Mouse (Mus musculus) midbrain, embryonic 11.5 days (tissue): ENCODE measurements around the gene Lims1. TPM values are rescaled to one million over a fixed set of nuclear protein-coding genes. Genes with fewer than 3 reads are reported as not detected.

Source experiments
- ATAC-seq: fragments of 200-750 bp; cut with Nextera tagmentation; 2 replicates; pipeline ENCODE4 v1.8.0; 2017; ENCODE audit warnings: moderate TSS enrichment, moderate library complexity; ENCODE audit not compliant: low FRiP score
- DNase-seq: peaks from one replicate; pipeline ENCODE4 v3.0.0; 2015; ENCODE audit warnings: low spot score; ENCODE audit errors: missing footprints
- H3K27ac ChIP-seq: fragments of 300-500 bp; sonication (generic); 2 replicates; pipeline ENCODE4 v1.5.1; 2014; ENCODE audit warnings: low read depth, low read length
- H3K27me3 ChIP-seq: fragments of 300-500 bp; sonication (generic); 2 replicates; pipeline ENCODE4 v1.6.1; 2014; ENCODE audit warnings: mild to moderate bottlenecking, low read length, moderate library complexity, mixed read lengths; ENCODE audit not compliant: control insufficient read depth, insufficient read depth
- H3K36me3 ChIP-seq: fragments of 300-500 bp; sonication (generic); 2 replicates; pipeline ENCODE4 v1.6.1; 2014; ENCODE audit warnings: mild to moderate bottlenecking, low read length, moderate library complexity, mixed read lengths; ENCODE audit not compliant: control insufficient read depth, insufficient read depth
- H3K4me1 ChIP-seq: fragments of 300-500 bp; sonication (generic); 2 replicates; pipeline ENCODE4 v1.6.1; 2014; ENCODE audit warnings: low read length; ENCODE audit not compliant: control insufficient read depth, insufficient read depth
- H3K4me2 ChIP-seq: fragments of 300-500 bp; sonication (generic); 2 replicates; pipeline ENCODE4 v1.6.1; 2014; ENCODE audit warnings: mild to moderate bottlenecking, moderate library complexity
- H3K4me3 ChIP-seq: fragments of 300-500 bp; sonication (generic); 2 replicates; pipeline ENCODE4 v1.5.1; 2014; ENCODE audit warnings: low read depth, low read length
- H3K9ac ChIP-seq: fragments of 300-500 bp; sonication (generic); 2 replicates; pipeline ENCODE4 v1.6.1; 2014; ENCODE audit warnings: low read length
- H3K9me3 ChIP-seq: fragments of 300-500 bp; sonication (generic); 2 replicates; pipeline ENCODE4 v1.6.1; 2016; ENCODE audit warnings: low read length; ENCODE audit not compliant: control insufficient read depth
- WGBS: fragments of 180-500 bp; shearing (Covaris S2); extraction: QIAGEN DNeasy Blood & Tissue Kit; methylation state at CpG from one replicate; pipeline ENCODE4 v1.1.7; 2014; 5-methylcytosine and 5-hydroxymethylcytosine counted together
- polyA plus RNA-seq: library from polyadenylated mRNA; unstranded; fragments of >200 nt; fragmentation: Nextera tagmentation; extraction: Ambion mirVana; gene quantifications from 2 replicates; pipeline ENCODE4 v1.2.1, GENCODE M21; 2014

The Lims1 gene
- polyA plus RNA-seq, 1 experiment from 2014 or later: 88.6 TPM

- 94% methylated on average over 2 of the region's 2 CpGs for WGBS
- ATAC-seq: no peak
- no peaks in the 10 kb centered on the region for H3K36me3 ChIP-seq
Measured at GRCm38 (mm10) chr10:58395723-58396122, 72.5 kb downstream of the Lims1 start.

DNA sequence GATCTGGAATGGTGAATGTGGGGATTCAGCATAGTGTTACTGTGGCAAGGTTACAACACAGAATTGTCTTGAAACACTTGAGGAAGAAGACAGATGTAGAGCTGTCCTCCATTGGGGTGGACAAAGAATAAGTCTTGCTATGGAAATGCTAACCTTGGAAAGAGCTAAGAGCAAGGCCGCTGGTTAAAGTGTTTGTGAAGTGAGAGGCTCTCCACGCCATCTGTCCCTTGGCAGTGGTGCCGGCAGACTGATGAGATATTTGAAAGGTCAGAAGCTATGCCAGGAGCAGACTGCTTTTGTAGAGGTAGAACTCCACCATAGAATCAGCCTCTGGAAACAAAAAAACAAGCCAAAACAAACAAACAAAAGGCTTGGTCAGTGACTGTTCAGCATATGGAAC is 73.3 kb downstream of the Lims1 start:
- Histone ChIP-seq H3K4me1 (no peaks in the 10 kb centered on the region), H3K36me3 (no peaks in the 10 kb centered on the region), H3K9ac (no peak overlapping the region), H3K4me2 (no peak overlapping the region), H3K9me3 (no peaks in the 10 kb centered on the region), H3K27me3 (no peaks in the 10 kb centered on the region), H3K27ac (no peak overlapping the region), H3K4me3 (no peak overlapping the region)
- WGBS: 87% methylated on average over 3 of the region's 3 CpGs
- ATAC-seq (no peak), DNase-seq (peak; percentile 31)

More at GRCm38 (mm10) chr10:58395723-58396122, 72.5 kb downstream of the Lims1 start:
- H3K27me3 ChIP-seq: no peaks in the 10 kb centered on the region
- H3K4me1 ChIP-seq: no peaks in the 10 kb centered on the region
- no peak overlapping the region for H3K27ac ChIP-seq
- no peak overlapping the region for H3K4me2 ChIP-seq
- H3K4me3 ChIP-seq: no peak overlapping the region
- H3K9me3 ChIP-seq: no peaks in the 10 kb centered on the region
- H3K9ac ChIP-seq: no peak overlapping the region
- DNase-seq: peak; percentile 19

GRCm38 (mm10) chr10:58398941-58399340 is 75.7 kb downstream of the Lims1 start:
- Histone ChIP-seq H3K4me1 (no peaks in the 10 kb centered on the region), H3K27me3 (no peaks in the 10 kb centered on the region), H3K4me2 (no peak overlapping the region), H3K9ac (no peak overlapping the region), H3K4me3 (no peak overlapping the region), H3K27ac (no peak overlapping the region), H3K9me3 (no peaks in the 10 kb centered on the region), H3K36me3 (no peaks in the 10 kb centered on the region)
- ATAC-seq (no peak), DNase-seq (peak; percentile 68)
- WGBS: 94% methylated on average over 8 of the region's 8 CpGs

DNA sequence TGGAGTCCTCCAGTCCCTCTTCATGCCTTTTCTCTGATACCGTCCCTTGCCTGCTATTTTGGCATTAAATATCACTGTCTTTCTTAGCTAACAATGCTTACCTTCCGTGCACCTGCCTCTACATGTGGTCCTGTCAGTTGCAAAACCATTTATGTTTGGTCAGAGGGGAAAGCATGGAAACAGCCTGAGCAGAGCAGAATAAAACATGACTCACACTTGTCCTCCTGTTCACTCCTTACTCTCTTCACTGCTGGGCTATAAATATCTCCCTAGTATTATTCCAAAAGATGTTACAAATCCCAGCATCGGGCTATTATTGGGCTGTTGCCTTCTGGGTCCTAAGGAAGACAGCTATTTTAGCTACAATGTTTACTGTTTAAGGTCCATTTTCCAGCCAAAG is 78.6 kb downstream of the Lims1 start:
- Histone ChIP-seq H3K9ac (no peak overlapping the region), H3K27me3 (no peaks in the 10 kb centered on the region)
- ATAC-seq: no peak

GRCm38 (mm10) chr10:58404639-58405038 is 81.4 kb downstream of the Lims1 start:
- no peak overlapping the region for H3K4me3 ChIP-seq
- no peak overlapping the region for H3K9ac ChIP-seq
- DNase-seq (no peak), ATAC-seq (no peak)
- no peak overlapping the region for H3K4me2 ChIP-seq
- H3K27me3 ChIP-seq: no peaks in the 10 kb centered on the region
- no peak overlapping the region for H3K27ac ChIP-seq
- no peaks in the 10 kb centered on the region for H3K9me3 ChIP-seq
- H3K4me1 ChIP-seq: no peaks in the 10 kb centered on the region
- 92% methylated on average over 6 of the region's 6 CpGs for WGBS
- H3K36me3 ChIP-seq: peaks cover 2% of the 10 kb centered on the region; the same call in 1 of the 2 replicates

More for the DNA sequence above, 78.6 kb downstream of the Lims1 start:
- no peaks in the 10 kb centered on the region for H3K36me3 ChIP-seq
- WGBS: 89% methylated on average over 3 of the region's 3 CpGs
- H3K4me2 ChIP-seq: no peak overlapping the region
- H3K4me3 ChIP-seq: no peak overlapping the region
- no peak for DNase-seq
- no peaks in the 10 kb centered on the region for H3K9me3 ChIP-seq
- no peak overlapping the region for H3K27ac ChIP-seq
- H3K4me1 ChIP-seq: no peaks in the 10 kb centered on the region

- Histone ChIP-seq H3K27me3 (no peaks in the 10 kb centered on the region), H3K4me2 (no peak overlapping the region), H3K9ac (no peak overlapping the region), H3K4me1 (no peaks in the 10 kb centered on the region), H3K9me3 (no peaks in the 10 kb centered on the region), H3K27ac (no peak overlapping the region), H3K4me3 (no peak overlapping the region), H3K36me3 (peaks cover 6% of the 10 kb centered on the region)
- DNase-seq (peak; percentile 66), ATAC-seq (no peak)
- WGBS: 89% methylated on average over 4 of the region's 4 CpGs
Measured at GRCm38 (mm10) chr10:58405285-58405948, 82.2 kb downstream of the Lims1 start.

GRCm38 (mm10) chr10:58405949-58406305 is 82.7 kb downstream of the Lims1 start:
- no peak overlapping the region for H3K9ac ChIP-seq
- no peaks in the 10 kb centered on the region for H3K4me1 ChIP-seq
- ATAC-seq: no peak
- peaks cover 6% of the 10 kb centered on the region for H3K36me3 ChIP-seq
- 89% methylated on average over 2 of the region's 2 CpGs for WGBS
- no peak overlapping the region for H3K4me3 ChIP-seq
- no peak for DNase-seq
- H3K4me2 ChIP-seq: no peak overlapping the region
- no peaks in the 10 kb centered on the region for H3K9me3 ChIP-seq
- no peaks in the 10 kb centered on the region for H3K27me3 ChIP-seq
- H3K27ac ChIP-seq: no peak overlapping the region

DNA sequence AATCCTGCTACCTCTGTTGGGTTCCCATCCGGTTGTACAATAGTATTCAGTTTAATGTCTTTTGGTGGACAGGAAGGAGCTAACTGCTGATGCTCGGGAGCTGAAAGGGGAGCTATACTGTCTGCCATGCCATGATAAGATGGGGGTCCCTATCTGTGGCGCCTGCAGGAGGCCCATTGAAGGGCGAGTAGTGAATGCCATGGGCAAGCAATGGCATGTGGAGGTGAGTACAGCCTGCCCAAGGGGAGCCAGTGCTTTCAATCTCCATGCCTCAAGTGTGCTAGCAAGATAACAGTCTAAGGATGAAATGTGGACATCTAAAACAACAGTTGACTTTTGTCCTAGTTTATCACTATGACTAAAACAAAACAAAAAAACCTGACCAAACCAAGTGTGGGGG is 89.1 kb downstream of the Lims1 start:
- no peak overlapping the region for H3K9ac ChIP-seq
- no peak overlapping the region for H3K4me2 ChIP-seq
- peaks cover 12% of the 10 kb centered on the region for H3K36me3 ChIP-seq
- ATAC-seq: no peak
- no peak overlapping the region for H3K4me3 ChIP-seq
- WGBS: 88% methylated on average over 4 of the region's 4 CpGs
- H3K27me3 ChIP-seq: no peaks in the 10 kb centered on the region
- DNase-seq: no peak
- no peaks in the 10 kb centered on the region for H3K4me1 ChIP-seq
- no peaks in the 10 kb centered on the region for H3K9me3 ChIP-seq
- no peak overlapping the region for H3K27ac ChIP-seq

DNA sequence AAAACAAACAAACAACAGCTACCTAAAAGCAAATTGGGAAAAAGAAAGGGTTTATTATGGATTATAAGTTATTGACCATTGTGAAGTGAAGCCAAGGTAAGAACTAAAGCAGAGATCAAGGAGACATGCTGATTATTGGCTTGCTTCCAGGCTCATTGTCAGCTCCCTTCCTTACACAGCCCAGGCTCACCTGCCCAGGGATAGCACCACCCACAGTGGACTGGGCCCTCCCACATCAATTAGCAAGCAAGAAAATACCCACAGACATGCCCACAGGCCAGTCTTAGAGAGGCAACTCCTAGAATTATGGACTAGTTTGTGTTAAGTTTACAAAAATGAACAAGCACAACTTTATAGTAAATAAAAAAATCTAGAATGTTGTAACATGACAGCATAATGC is 89.6 kb downstream of the Lims1 start:
- no peak for DNase-seq
- no peaks in the 10 kb centered on the region for H3K27me3 ChIP-seq
- no peaks in the 10 kb centered on the region for H3K4me1 ChIP-seq
- no peak overlapping the region for H3K4me3 ChIP-seq
- no peaks in the 10 kb centered on the region for H3K9me3 ChIP-seq
- H3K9ac ChIP-seq: no peak overlapping the region
- no peak overlapping the region for H3K27ac ChIP-seq
- peaks cover 12% of the 10 kb centered on the region for H3K36me3 ChIP-seq
- ATAC-seq: no peak
- no peak overlapping the region for H3K4me2 ChIP-seq
